Comparison of ENCODE assay signal across 8 mouse cellular contexts in genomic region chr13:110968507-110968905, GRCm38 (mm10).
DNase-seq lines count a peak whose midpoint lies in the region; ATAC-seq lines count a peak whose summit lies in the region.

No protein-coding gene starts in this region.

- no peak overlapping the region for H3K27ac ChIP-seq in heart, embryonic 15.5 days

- no peak overlapping the region for H3K4me3 ChIP-seq in heart, embryonic 15.5 days

- no peak overlapping the region for H3K9ac ChIP-seq in heart, embryonic 15.5 days

- H3K9me3 ChIP-seq in heart, embryonic 15.5 days (replicated peaks): no peaks in the 10 kb centered on the region

- peak; percentile 58; the same call in 1 of the 2 replicates for ATAC-seq in heart, embryonic 15.5 days (replicated peaks; ENCODE audit: insufficient number of reproducible peaks, insufficient read depth, low FRiP score, low read depth)
- ATAC-seq in inflammation-experienced regulatory T-cells, adult 6 months: no peak

- DNase-seq in cerebellum, adult 18-20 months: peak; percentile 18 to 21
- DNase-seq in cerebellum, adult 11 months: no peak
- peak; percentile 12 for DNase-seq in urinary bladder, postnatal 14 days (ENCODE audit: low spot score)
- DNase-seq in urinary bladder, adult 2 months (ENCODE audit: low spot score): no peak
- DNase-seq in lung, postnatal 14 days: peak; percentile 22
- DNase-seq in spleen, postnatal 4 days (ENCODE audit: low spot score in 2 of 2): no peak

- H3K4me2 ChIP-seq in heart, embryonic 15.5 days: no peak overlapping the region

- no peaks in the 10 kb centered on the region for H3K36me3 ChIP-seq in heart, embryonic 15.5 days

- WGBS in heart, embryonic 15.5 days: 28% methylated on average over 7 of the region's 7 CpGs

- H3K27me3 ChIP-seq in heart, embryonic 15.5 days: no peaks in the 10 kb centered on the region

- H3K4me1 ChIP-seq in heart, embryonic 15.5 days (replicated peaks): peaks cover 14% of the 10 kb centered on the region

Comparison
In these comparisons a context has a peak if more than half of its experiments do, and no peak if none do; other contexts are left out.
1. DNase-seq: peak in cerebellum, adult 18-20 months (2 of 2), urinary bladder, postnatal 14 days (single experiment) and lung, postnatal 14 days (single experiment); none in cerebellum, adult 11 months (single experiment), urinary bladder, adult 2 months (single experiment) and spleen, postnatal 4 days (0 of 2).